Mouse (Mus musculus) kidney, adult 2 months (tissue): ENCODE measurements at regions not wholly inside any gene's neighbourhood (a gene's known extent, or its start where the extent isn't known, plus 50 kb on each side); places are given as distances from the start of the nearest gene placed in this dataset.

Source experiments
- CTCF ChIP-seq: fragments of 200-500 bp; conservative IDR thresholded peaks from 2 replicates; pipeline ENCODE4 v1.5.1; 2011; ENCODE audit warnings: low read depth, mild to moderate bottlenecking, control low read depth, low read length, moderate library complexity, mixed read lengths; ENCODE audit not compliant: insufficient read depth, insufficient read length
- POLR2A ChIP-seq: fragments of 200-500 bp; IDR thresholded peaks from one replicate; pipeline ENCODE4 v1.6.1; 2011; ENCODE audit warnings: low read depth, low read length, control low read depth

GRCm38 (mm10) chr10:126141586-126141985, 175.6 kb downstream of the Lrig3 start:
- TF ChIP-seq CTCF (no peak), POLR2A (no peak)
